Mouse (Mus musculus): ENCODE measurements around the gene Mark2. TPM values are rescaled to one million over a fixed set of nuclear protein-coding genes. Genes with fewer than 3 reads are reported as not detected.
A peak's percentile ranks its signal among the peaks of the same experiment; 100 is the strongest.

Mark2 gene
- polyA plus RNA-seq, 1 experiment from 2014 or later: 51.9 TPM

DNA sequence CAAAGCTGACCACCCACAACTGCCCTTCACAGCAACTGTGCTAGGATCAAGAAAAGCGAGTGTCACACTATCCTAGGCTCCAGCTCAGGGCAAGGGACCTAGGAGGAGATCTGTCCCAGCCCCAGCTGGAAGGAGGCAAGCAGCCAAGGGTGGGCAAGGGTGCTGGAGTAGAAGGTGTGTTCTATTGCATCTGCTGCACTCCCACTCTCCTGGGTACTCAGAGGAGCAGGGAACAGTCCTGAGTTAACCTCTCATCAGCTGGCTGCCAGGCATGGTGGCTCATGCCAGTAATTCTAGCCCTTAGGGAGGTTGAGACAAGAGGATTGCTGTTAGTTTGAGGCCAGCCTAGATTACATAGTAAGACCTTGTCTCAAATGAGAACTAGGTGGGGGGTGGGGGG is 8.3 kb upstream of the Mark2 start:
- H3K27me3 ChIP-seq (replicated peaks): no peaks in the 10 kb centered on the region
- H3K4me1 ChIP-seq: peaks cover 2% of the 10 kb centered on the region; the same call in 1 of the 2 replicates
- WGBS: 56% methylated on average over 1 of the region's 1 CpGs
- no peak overlapping the region for H3K27ac ChIP-seq (replicated peaks)
- no peaks in the 10 kb centered on the region for H3K36me3 ChIP-seq
- no peak overlapping the region for H3K9ac ChIP-seq (replicated peaks)
- ATAC-seq (ENCODE audit: low FRiP score): no peak
- H3K9me3 ChIP-seq (replicated peaks): no peaks in the 10 kb centered on the region
- H3K4me3 ChIP-seq (replicated peaks): no peak overlapping the region
- no peak overlapping the region for H3K4me2 ChIP-seq

DNA sequence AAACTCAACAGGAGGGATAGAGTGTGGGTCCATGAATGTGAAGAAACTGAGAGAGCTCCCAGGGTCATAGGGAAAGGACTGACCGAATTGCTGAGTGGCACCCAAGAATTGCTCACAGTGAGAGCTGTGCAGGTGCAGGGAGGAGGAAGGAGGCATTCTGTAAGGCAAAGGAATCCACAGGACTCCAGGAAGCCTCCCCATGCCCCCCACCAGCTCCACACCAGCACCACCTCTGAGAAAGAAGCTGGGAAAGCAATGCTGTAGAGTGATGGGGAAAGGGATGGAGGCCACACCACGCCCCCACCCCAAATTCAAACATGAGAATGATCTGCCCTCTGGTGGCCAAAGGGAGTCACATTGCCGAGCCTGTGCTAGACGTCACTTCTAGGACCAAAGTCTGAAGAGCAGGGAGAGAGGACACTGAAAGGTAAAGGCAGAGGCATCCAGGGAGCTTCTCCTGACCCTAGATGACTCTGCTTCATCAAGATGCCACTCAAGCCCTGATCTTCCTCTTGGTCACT is 3.6 kb upstream of the Mark2 start:
- Histone ChIP-seq H3K27me3 (replicated peaks) (no peaks in the 10 kb centered on the region), H3K36me3 (no peaks in the 10 kb centered on the region), H3K27ac (replicated peaks) (no peak overlapping the region), H3K4me1 (peaks cover 10% of the 10 kb centered on the region), H3K4me3 (replicated peaks) (no peak overlapping the region), H3K9me3 (replicated peaks) (no peaks in the 10 kb centered on the region), H3K4me2 (no peak overlapping the region), H3K9ac (replicated peaks) (no peak overlapping the region)
- ATAC-seq (ENCODE audit: low FRiP score): no peak
- 21% methylated on average over 4 of the region's 4 CpGs for WGBS

DNA sequence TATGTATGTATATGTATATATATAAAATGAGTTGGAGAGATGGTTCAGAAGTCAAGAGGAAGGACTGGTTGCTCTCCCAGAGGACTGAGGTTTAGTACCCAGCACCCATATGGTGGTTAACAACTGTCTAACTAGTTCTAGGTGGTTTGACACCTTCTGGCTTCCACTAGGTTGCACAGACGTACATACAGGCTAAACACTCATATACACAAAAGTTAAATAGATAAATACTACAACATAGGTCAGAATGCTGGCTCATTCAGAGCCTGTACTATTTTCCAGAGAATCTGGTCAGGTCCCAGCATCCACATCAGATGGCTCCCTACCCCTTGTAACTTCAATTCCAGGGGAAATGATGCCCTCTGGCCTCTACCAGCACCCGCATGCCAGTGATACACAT is 986 bp upstream of the Mark2 start:
- H3K27me3 ChIP-seq (replicated peaks): no peaks in the 10 kb centered on the region
- H3K36me3 ChIP-seq: no peaks in the 10 kb centered on the region
- no peak overlapping the region for H3K27ac ChIP-seq (replicated peaks)
- H3K4me1 ChIP-seq: peaks cover 36% of the 10 kb centered on the region
- no peaks in the 10 kb centered on the region for H3K9me3 ChIP-seq (replicated peaks)
- no peak overlapping the region for H3K4me3 ChIP-seq (replicated peaks)
- no peak for ATAC-seq (ENCODE audit: low FRiP score)
- 86% methylated on average over 2 of the region's 2 CpGs for WGBS
- no peak overlapping the region for H3K4me2 ChIP-seq
- no peak overlapping the region for H3K9ac ChIP-seq (replicated peaks)

DNA sequence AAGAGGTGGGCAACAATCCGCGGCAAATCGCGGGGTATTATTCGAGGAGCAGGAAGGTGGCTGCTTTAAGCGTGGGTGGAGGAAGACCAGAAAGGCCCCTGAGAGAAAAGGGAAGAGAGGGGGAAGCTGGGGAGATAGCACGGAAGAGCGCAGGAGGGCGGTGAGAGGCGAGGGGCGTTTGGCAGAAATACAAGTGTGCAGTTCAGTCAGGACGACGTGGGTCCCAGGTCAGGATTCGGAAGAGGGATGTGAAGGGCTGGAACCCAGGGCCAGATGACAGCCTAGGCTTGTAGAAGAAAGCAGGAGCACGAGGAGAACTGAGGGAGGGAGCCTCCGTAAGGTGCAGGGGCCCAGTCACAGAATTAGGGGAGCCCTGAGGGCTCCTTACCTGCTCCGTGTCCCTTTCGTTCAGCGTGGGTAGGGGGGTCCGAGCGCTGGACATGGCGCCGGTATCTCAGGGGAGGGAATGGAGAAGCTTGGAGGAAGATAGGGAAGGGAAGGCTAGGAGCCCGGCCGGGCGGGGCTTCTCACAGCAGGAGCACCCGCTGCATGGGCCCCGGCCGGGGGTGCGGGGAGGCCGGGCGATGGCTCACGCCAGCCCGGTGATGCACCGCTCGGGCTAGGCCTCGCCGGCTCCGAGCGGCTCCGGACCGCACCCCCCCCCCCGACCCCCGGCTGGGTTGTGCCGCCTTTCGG is 732 bp downstream of the Mark2 start:
- WGBS: under 1% methylated on average over 32 of the region's 46 CpGs
- Histone ChIP-seq H3K9me3 (replicated peaks) (no peaks in the 10 kb centered on the region), H3K4me1 (peaks cover 53% of the 10 kb centered on the region), H3K36me3 (no peaks in the 10 kb centered on the region), H3K27me3 (replicated peaks) (no peaks in the 10 kb centered on the region), H3K27ac (replicated peaks) (peak overlapping the region; percentile 88), H3K4me3 (replicated peaks) (peak overlapping the region; percentile 89), H3K9ac (replicated peaks) (peak overlapping the region; percentile 95), H3K4me2 (peak overlapping the region; percentile 91)
- ATAC-seq (ENCODE audit: low FRiP score): peak; percentile 76

DNA sequence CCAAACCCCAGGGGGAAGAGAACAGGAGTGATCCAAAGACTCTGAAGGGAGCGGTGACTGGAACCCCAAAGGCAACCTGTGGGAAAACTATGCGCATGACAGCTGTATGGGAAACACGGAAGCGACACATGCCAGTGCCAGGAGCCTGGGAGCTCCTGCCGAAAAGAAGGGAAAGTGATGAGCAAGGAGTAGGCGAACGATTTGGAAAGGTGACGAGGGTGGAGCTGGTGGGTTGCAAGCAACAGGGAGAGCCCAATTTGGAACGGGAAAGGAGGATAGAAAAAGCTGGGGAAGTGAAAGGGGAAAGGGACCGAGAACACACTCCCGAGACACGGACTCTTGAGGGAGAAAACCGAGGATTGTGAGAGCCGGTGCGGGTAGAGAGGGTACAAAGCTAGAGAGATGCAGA is 1.3 kb downstream of the Mark2 start:
- no peak for ATAC-seq (ENCODE audit: low FRiP score)
- Histone ChIP-seq H3K4me2 (peak overlapping the region; percentile 91), H3K27ac (replicated peaks) (peak overlapping the region; percentile 88), H3K9ac (replicated peaks) (peak overlapping the region; percentile 95), H3K36me3 (no peaks in the 10 kb centered on the region), H3K4me3 (replicated peaks) (peak overlapping the region; percentile 89), H3K27me3 (replicated peaks) (no peaks in the 10 kb centered on the region), H3K9me3 (replicated peaks) (no peaks in the 10 kb centered on the region), H3K4me1 (peaks cover 54% of the 10 kb centered on the region)
- WGBS: 1% methylated on average over 15 of the region's 15 CpGs

GRCm38 (mm10) chr19:7339867-7340266 is 1.8 kb downstream of the Mark2 start:
- Histone ChIP-seq H3K9ac (replicated peaks) (peak overlapping the region; percentile 95), H3K9me3 (replicated peaks) (no peaks in the 10 kb centered on the region), H3K4me3 (replicated peaks) (peak overlapping the region; percentile 89), H3K27ac (replicated peaks) (no peak overlapping the region), H3K4me2 (peak overlapping the region; percentile 91), H3K4me1 (peaks cover 52% of the 10 kb centered on the region), H3K27me3 (replicated peaks) (no peaks in the 10 kb centered on the region), H3K36me3 (no peaks in the 10 kb centered on the region)
- no peak for ATAC-seq (ENCODE audit: low FRiP score)
- 35% methylated on average over 4 of the region's 4 CpGs for WGBS

DNA sequence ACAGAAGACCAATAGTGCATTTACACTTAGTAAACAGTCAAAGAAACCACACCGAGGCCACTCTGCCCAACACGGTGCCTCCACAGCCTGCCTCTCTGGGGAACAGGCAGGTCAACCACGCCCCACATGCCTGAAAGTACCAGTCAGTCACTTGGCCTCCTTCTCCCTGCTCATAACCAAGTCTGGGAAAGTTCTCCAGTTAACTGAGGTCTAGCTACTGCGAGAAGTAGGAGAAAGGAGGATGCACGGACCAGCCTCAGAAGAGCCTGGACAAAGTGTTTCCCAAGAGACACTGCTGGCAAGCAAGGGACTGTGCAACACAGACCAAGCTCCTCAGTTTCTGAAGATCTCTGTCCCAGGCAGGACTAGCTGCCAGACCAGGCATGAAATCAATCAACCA is 2.6 kb downstream of the Mark2 start:
- WGBS: 57% methylated on average over 5 of the region's 5 CpGs
- no peaks in the 10 kb centered on the region for H3K9me3 ChIP-seq (replicated peaks)
- ATAC-seq (ENCODE audit: low FRiP score): no peak
- peak overlapping the region; percentile 95 for H3K9ac ChIP-seq (replicated peaks)
- H3K36me3 ChIP-seq: no peaks in the 10 kb centered on the region
- peaks cover 54% of the 10 kb centered on the region for H3K4me1 ChIP-seq
- H3K27ac ChIP-seq (replicated peaks): no peak overlapping the region
- H3K4me2 ChIP-seq: peak overlapping the region; percentile 91
- no peaks in the 10 kb centered on the region for H3K27me3 ChIP-seq (replicated peaks)
- peak overlapping the region; percentile 89 for H3K4me3 ChIP-seq (replicated peaks)

DNA sequence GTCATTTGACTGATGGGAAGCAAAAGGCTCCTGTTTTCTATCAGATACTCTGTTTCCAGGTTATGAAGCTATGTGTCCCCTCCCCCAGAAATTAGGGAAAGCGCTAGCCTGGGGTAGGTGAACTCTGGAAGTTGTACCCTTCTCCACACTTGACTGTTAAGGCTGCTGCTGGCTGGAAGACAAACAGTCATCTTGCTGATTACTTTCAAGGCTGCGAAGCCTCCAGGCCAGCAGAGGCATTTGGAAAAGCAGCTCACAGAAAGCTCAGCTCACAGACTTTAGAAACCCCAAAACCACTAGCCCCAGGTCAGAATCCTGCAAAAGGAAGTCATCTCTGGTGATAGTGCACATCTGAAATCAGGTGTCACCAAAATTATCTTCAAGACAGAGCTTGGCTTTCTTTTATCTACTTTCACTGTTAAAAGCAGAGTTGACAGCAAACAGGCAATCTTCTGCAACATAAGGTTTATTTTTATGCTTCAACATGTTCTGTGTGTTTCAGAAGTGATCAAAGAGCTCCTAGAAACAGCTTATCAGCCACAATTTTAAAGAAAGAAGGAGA is 3.8 kb downstream of the Mark2 start:
- ATAC-seq (ENCODE audit: low FRiP score): no peak
- Histone ChIP-seq H3K9me3 (replicated peaks) (no peaks in the 10 kb centered on the region), H3K4me3 (replicated peaks) (no peak overlapping the region), H3K27ac (replicated peaks) (no peak overlapping the region), H3K4me1 (peaks cover 54% of the 10 kb centered on the region), H3K4me2 (no peak overlapping the region), H3K36me3 (no peaks in the 10 kb centered on the region), H3K9ac (replicated peaks) (peak overlapping the region; percentile 95; the same call in 1 of the 2 replicates), H3K27me3 (replicated peaks) (no peaks in the 10 kb centered on the region)
- 88% methylated on average over 2 of the region's 2 CpGs for WGBS

- WGBS: 84% methylated on average over 4 of the region's 4 CpGs
- Histone ChIP-seq H3K9me3 (replicated peaks) (no peaks in the 10 kb centered on the region), H3K27ac (replicated peaks) (no peak overlapping the region), H3K9ac (replicated peaks) (no peak overlapping the region), H3K4me2 (no peak overlapping the region), H3K4me3 (replicated peaks) (no peak overlapping the region), H3K4me1 (peaks cover 49% of the 10 kb centered on the region), H3K36me3 (peaks cover 5% of the 10 kb centered on the region; the same call in 1 of the 2 replicates), H3K27me3 (replicated peaks) (no peaks in the 10 kb centered on the region)
- ATAC-seq (ENCODE audit: low FRiP score): no peak
Measured at GRCm38 (mm10) chr19:7335656-7336055, 6.0 kb downstream of the Mark2 start.

GRCm38 (mm10) chr19:7334049-7334448 is 7.6 kb downstream of the Mark2 start:
- Histone ChIP-seq H3K9me3 (replicated peaks) (no peaks in the 10 kb centered on the region), H3K4me2 (no peak overlapping the region), H3K27ac (replicated peaks) (no peak overlapping the region), H3K4me3 (replicated peaks) (no peak overlapping the region), H3K4me1 (peaks cover 34% of the 10 kb centered on the region), H3K36me3 (peaks cover 9% of the 10 kb centered on the region), H3K27me3 (replicated peaks) (no peaks in the 10 kb centered on the region), H3K9ac (replicated peaks) (no peak overlapping the region)
- WGBS: 79% methylated on average over 2 of the region's 2 CpGs
- ATAC-seq (ENCODE audit: low FRiP score): no peak

DNA sequence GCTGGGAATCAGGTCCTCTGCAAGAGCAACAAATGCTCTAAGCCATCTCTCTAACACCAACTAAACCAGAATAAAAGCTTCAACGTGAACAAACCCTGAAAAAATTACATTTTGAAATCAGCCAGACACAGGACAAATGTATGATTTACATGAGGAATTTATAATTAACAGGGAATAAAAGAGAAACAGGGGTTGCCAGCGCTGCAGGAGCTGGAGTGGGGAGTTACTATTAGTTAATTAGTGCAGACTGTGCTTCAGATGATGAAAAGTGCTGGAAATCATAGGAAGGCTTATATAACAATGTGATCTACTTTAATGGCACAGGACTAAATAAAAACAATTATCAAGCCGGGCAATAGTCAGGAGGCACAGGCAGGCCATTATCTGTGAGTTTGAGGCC is 20.3 kb downstream of the Mark2 start:
- Histone ChIP-seq H3K4me1 (0 out of 2 replicates have a peak, but pooled peaks cover 8% of the 10 kb centered on the region), H3K36me3 (no peaks in the 10 kb centered on the region; the same call in 1 of the 2 replicates), H3K27me3 (replicated peaks) (no peaks in the 10 kb centered on the region), H3K4me2 (no peak overlapping the region), H3K27ac (replicated peaks) (no peak overlapping the region), H3K9me3 (replicated peaks) (no peaks in the 10 kb centered on the region), H3K9ac (replicated peaks) (no peak overlapping the region), H3K4me3 (replicated peaks) (no peak overlapping the region)
- no peak for ATAC-seq (ENCODE audit: low FRiP score)
- WGBS: 76% methylated on average over 3 of the region's 3 CpGs

DNA sequence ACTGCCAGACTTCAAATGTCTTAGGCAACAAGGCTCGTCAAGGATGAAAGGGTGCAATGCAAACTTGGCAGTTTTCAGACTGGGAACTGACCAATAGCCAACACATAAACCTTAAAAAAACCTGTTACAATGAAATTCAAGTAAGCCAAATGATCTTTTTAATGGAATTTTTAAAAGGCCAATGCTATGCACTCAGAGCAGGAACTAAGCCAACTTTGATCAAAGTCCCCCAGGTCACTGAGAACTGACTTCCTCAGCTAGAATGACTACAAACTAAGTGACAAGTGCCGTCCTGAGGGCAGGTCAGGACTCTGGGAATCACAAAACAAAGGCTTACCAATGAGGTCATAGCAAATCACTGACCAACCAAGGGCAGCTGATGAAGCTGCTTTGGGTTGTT is 21.5 kb downstream of the Mark2 start:
- Histone ChIP-seq H3K36me3 (no peaks in the 10 kb centered on the region), H3K9ac (replicated peaks) (no peak overlapping the region), H3K4me2 (no peak overlapping the region), H3K4me3 (replicated peaks) (no peak overlapping the region), H3K27me3 (replicated peaks) (no peaks in the 10 kb centered on the region), H3K4me1 (peaks cover 18% of the 10 kb centered on the region; the same call in 1 of the 2 replicates), H3K27ac (replicated peaks) (no peak overlapping the region), H3K9me3 (replicated peaks) (no peaks in the 10 kb centered on the region)
- ATAC-seq (ENCODE audit: low FRiP score): no peak
- WGBS: 65% methylated on average over 2 of the region's 2 CpGs

Data from neural tube, embryonic 15.5 days (tissue).